Mouse (Mus musculus) heart, postnatal 36 days (tissue): ENCODE measurements at regions not wholly inside any gene's neighbourhood (a gene's known extent, or its start where the extent isn't known, plus 50 kb on each side); places are given as distances from the start of the nearest gene placed in this dataset.

Experiments used
- DNase-seq, 2 experiments: peaks; one replicate each; pipeline ENCODE4 v3.0.0; 2021 to 2022
- intact Hi-C: fragments of 180-260 bp; cut with DNase I; formaldehyde crosslinking; loops from one replicate; pipeline ENCODE4 v1.15.1; 2025

DNA sequence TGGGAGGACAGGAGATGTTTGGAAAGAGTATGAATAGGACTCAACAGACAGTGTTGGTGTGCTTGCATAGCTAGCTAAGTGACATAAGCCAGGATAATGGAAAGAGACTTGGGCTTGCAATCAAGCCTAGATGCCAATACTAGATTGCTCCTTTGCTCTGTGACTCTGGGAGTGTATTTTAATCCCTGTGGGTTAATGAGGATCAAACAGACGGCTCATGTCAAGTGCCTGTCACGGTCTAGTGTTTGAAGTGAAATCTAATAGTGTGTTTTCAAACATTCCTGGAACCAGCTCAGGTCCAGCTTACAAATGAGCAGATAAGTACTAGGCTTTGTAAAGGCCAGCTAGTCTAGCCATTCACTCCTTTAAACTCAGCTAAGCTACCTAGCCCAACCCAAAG lies 64.1 kb upstream of the Ranbp3l start:
- no peak for DNase-seq
- intact Hi-C loops: no loop called here

DNA sequence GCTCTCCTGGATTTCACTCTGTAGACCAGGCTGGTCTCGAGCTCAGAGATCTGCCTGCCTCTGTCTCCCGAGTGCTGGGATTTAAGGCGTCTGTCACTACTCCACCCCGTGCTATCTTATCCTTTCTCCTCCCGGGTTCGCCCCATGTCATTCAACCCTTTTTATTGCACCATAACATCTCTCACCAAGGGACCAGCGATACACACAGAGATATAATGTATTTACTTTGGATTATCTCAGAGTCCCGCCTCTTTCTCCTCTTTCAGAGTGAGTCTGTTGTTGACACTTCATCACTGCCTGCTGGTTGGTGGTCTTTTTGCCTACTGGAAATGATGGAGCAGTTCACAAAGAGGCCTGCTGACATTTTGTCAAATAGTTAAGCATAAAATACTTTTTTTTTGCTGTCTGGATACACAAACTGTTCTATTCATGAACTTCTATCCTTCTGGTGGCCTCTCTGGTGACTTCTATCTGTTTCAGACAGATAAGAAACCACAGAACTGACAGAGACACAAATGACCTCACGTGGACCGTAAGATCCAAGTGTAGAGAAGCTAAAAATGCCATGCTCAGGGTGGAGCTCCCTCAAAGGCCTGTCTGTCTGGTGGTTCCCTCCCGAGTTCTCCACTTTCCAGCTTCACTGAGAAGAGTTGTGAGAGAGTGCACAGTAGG lies 70.1 kb upstream of the Ranbp3l start:
- intact Hi-C loops: no loop called here
- no peak for DNase-seq

DNA sequence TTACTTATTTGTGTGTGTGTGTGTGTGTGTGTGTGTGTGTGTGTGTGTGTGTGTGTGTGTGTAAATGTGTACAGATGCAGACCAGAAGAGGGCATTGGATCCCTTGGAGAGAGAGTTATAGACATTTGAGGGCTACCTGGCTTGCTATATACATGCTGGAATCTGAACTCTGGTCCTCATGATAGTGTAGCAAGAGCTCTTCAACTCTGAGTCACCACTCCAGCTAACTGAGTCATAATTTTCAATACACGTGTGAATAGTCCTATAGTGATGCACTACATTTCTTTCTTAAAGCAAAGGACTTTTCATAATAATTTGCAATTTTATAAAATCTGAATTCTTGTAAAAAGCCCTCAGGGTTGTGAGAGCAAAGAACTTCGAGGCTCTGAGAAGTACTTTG lies 70.9 kb upstream of the Ranbp3l start:
- intact Hi-C loops: no loop called here

DNA sequence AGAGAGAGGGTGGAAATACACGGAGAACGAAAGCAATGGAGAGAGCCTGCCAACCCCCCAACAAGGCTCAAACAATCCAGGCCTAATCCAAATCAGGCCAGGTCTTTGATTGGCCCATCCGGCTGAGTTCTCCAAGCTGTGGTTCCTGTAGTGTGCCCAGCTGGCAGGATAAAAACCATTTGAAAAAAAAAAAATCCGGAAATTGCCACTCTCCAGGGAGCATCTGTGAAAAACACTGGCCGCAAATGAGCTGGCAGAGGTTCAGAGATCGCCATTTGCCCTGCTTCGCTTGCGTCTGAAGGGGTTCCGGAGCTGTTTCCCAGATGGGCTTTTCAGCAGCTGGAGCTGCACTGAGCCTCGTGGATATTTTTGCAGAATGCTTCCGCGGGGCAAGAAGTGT lies 71.4 kb upstream of the Ranbp3l start:
- DNase-seq: no peak
- intact Hi-C loops: no loop called here

More for the DNA sequence above, 70.9 kb upstream of the Ranbp3l start:
- DNase-seq: no peak

DNA sequence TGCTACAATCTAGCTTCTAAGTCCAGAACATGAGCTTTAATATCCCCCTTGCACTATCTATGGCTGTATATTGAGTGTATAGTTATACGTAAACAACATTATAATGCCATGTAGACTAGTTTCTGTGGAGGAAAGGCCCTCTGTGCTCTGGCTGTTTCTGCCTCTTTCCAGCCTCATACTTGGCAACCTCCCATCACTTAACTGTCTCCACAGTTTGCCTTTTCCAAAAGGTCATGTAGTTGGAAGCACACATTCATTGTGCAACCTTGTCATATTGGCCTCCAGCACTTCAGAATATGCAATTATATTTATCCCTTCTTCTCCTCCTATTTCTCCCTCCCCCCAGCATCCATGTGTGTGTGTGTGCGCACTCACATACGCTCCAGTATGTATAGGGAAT lies 82.2 kb upstream of the Ranbp3l start:
- DNase-seq: no peak
- intact Hi-C loops: loop anchor here (1.0 kb wide), 1 partner anchor 256 kb away; no protein-coding TSS in a partner anchor

DNA sequence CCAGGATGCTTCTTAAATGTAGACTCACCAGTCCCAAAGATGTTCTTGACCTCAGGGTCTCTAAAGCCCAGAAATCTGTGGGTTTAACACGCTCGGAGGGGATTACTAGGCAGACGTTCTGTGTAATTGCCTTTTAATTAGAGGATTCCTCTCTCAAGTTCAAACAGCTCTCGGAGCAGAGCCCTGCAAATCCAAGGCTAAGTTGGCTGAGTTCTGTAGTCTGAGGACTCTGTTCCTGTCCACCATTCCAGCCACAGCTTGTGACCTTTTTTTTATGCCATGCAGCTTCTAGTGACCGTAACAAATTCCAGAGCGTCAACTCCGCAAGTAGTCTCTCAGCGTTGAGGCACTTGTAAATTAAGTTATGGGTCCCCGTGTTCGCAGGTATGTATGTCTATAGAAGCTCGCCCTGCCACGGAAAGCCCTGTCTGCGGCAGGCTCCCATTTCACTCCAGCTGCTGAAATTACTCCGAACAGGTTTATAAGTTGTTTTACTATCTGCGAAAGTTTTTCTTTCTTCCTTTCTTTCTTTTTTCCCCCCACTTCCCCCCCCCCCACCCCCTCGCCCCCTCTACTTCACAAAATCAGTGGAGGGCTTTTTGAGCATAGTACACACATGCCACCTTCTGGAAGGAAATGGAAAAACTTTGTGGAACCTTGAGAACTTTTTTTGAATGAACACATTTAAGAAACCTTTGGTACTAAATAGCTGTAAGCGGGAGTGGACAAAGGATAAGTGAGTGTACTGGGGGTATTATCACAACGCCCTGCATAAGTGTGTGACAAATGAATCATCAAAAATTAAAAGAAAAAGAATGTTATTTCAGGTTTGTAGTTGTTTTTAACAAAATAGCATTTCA lies 82.9 kb upstream of the Ranbp3l start:
- DNase-seq: no peak
- intact Hi-C loops: loop anchor here (1.0 kb wide), 1 partner anchor 256 kb away; no protein-coding TSS in a partner anchor

DNA sequence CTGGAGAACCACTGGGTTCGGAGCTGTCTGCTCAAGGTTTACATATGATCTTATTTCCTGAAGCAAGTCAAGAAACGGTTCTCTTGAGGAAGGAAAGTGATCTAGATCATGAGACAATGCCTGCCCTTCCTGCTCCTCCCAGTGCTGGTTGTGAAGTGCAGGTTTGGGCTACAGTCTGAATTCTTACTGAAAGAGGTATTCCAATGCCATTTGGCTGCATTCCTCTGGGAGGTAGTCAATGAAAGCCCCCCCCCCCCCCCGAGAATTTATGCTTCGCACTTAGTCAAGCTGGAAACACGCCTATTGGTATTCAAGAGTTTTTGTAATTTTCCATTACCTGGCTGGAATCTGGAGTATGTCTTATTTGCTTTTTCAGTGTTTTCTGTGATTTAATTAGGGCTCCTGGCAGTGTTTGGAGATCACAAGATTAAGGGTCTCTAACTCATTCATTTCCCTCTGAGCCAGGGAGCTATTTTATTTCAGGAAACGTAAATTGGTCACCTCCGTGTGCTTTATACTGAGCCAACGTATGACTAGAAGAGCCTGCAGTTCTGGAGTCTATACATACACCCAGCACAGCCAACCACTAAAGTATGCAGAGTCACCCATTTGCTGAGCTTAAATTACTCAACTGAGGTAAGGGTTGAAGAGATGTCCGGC lies 84.7 kb upstream of the Ranbp3l start:
- no peak for DNase-seq
- intact Hi-C loops: no loop called here

DNA sequence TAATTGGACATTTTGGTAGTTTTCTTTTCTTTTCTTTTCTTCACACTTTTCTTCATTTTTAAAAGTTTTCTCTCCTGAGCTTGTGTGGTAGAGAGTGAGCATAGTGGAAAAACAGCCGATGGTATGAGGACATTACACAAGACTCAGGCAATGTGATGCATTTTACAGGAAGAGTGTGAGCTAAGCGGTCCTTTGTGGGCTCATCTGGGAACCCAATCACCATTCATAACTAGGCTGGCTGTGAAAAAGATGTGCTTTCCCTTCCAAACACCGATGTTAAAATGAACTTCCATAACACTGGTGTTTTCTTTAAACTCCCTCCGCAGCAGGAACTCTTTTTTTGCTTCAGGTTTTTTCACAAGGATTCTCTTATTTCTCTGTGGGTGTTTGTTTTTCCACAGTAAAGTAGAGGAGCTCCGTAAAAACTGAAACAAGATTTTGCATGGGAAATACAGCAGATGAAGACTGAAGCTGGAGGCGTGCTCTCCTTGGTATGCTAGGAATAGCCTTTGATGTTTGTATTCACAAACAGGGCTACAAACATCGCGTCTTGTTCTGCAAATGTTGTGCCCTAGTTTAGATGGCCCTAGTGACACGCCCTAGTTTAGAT lies 92.8 kb upstream of the Ranbp3l start:
- no peak for DNase-seq
- intact Hi-C loops: no loop called here

DNA sequence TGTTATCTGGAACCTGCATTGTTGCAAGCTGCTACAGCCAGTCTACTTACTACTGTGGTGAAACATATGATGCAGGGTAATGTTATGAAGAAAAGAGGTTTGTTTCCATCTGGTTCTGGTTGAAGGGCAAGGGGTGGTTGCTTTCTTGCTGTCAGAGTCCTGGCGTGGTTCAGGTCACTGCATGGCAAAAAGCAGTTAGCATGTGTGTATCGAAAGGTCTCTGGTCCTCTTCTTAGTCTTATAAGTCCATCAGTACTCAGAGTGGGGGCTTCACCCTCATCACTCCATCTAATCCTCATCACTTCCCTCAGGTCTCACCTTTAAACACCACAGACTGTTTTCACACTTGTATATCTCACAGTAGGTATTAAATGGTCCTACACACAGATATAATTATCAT lies 99.7 kb upstream of the Ranbp3l start:
- DNase-seq: no peak
- intact Hi-C loops: no loop called here

DNA sequence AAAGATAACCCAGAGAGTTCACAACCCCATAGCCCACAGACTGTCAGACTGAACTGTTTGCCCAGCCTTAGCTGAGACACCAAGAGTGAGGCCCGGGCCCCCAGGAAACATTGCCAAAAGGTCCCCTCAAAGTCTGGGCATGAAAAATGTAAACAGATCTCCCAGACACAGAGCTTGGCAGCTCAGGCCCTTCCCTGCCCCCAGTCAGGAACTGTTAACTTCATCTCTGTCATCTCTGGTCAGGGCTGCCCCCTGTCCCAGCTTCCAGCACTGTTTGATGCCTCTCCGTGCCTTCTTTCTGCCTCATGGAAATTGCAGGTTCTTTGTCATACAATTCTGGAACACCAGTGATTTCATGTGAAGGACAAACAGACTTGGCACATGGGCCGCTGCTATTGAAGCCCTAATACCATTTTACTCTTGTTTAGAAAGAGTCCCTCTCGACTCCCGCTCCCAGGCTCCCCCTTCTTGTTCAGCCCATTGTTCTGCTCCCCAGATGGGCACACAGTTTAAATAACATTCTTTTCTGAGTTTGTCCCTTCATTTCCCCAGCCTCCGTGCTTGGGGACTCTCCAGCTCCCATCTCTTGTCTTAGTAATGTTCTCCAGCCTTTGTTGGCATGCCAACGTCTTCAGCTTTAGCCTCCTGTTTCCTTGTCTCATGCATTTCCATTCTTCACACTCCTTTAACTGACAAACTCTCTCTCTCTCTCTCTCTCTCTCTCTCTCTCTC lies 100.4 kb upstream of the Ranbp3l start:
- intact Hi-C loops: no loop called here
- DNase-seq: no peak

DNA sequence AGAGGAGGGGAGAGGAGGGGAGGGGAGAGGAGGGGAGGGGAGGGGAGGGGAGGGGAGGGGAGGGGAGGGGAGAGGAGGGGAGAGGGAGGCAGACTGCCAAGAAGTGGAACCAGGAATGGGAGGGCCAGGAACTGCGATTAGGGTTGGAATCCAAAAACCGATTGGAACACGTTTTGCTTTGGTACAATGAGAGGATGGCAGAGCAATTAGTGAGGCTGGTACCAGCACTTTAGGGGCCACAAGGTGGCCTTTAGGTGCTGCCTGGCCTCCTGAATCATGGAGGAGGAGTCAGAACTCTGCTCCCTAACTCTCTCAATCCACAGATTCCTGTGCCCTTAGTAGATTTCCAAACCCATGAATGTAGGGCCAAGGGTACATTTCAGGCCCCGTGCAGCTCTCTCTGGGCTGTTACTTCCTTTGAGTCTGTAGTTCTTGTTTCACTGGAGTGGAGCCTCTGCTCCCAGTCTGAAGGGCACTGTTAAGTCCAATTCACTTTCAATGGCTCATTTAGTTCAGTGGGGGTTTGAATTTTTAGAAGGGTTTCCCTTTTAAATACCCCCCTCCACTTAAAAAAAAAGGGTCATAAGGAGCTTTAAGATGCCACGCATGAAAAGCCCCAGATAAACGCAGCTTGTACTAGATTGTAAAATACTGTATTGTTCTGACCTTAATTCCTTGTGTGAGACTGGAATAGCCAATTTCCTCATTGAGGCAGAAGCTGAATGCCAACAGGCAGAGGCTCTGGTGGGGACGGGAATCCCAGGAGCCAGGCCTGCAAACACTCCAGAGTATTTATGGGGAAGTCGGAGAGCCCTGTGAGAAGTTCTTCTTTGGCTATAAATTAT lies 102.4 kb upstream of the Ranbp3l start:
- intact Hi-C loops: no loop called here
- DNase-seq: no peak

DNA sequence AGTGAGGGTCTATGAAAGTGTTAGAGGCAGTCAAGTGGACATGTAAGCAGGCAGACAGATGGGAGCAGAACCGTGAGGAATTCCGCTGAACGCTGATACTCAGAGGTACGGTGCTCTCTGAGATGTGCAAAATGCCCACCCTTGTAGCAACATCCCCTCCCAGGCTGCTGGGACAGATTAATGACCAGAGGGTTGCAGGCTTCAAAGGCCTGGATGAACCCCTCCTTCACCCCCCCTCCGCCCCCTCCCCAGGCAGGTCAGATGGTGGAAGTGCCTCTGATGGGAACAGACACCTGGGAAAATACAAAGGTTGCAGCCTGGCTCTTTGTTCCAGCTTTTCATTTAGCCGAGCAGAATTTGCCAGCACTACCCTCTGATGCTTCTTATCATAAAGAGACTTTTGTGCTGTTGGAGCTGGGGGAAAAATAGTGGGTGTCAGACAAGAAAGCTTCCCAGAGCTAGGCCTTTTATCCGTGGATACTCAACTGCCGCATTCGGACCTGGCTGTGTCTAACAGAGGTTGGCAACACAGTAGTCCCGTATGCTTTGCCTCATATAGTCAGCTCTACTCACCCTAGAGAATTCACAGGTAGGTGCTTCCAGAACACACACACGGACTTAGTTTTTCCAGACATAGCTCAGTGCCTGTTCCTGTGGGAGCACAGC lies 111.2 kb upstream of the Ranbp3l start:
- DNase-seq: no peak
- intact Hi-C loops: no loop called here

DNA sequence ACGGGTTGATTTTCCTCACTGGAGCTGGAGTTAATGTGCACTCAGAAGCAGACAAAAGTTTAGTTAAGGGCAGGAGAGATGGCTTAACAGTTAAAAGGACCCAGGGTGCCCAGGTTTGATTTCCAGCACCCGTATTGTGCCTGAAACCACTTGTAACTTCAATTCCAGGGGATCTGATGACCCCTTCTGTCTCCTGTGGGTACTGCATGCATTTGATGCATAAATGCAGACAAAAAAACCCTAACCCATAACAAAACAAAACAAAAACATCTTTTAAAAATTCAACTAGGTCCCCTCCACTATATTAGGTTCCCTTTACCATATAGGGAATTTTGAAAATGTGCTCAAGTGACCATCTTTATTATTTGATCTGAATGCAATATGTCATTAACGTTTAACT lies 112.2 kb upstream of the Ranbp3l start:
- intact Hi-C loops: no loop called here
- no peak for DNase-seq

DNA sequence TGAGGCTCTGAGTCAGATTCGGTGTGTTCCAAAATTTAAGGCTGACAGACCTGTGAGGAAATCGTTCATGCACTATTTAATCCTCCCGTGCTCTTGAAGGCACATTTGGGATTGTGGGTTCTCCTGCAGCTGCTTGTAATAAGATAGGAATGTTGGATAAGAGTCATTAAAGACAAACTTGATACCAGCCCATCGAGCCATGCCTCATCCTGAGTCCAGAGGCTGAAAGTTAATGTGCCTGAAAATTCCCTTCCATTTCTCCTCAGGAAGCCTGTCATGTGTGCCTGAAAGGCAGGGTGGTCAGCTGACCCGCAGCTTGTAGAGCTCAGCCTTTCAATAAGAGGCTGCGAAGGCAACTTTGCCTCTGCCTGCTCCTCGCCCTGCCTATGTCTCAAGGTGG lies 113.4 kb upstream of the Ranbp3l start:
- DNase-seq: no peak
- intact Hi-C loops: no loop called here

DNA sequence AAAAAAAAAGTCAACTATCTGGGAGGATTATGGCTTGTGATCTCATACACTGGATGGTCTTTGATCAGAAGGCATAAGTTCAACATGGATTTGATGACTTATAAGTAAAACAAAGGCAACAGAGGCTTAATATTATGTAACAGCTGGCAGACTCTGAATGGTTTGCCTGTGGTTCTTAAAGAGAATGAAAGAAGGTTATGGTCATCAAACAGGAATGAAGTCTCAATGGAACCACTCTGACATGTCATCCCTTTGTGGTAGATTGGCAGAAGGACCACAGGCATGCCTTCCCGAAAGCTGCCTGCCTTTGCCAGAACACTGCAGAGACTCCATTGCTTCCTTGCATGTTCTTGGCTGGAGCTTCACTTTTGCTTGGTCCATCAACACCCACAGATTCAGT lies 116.8 kb upstream of the Ranbp3l start:
- intact Hi-C loops: no loop called here
- no peak for DNase-seq

DNA sequence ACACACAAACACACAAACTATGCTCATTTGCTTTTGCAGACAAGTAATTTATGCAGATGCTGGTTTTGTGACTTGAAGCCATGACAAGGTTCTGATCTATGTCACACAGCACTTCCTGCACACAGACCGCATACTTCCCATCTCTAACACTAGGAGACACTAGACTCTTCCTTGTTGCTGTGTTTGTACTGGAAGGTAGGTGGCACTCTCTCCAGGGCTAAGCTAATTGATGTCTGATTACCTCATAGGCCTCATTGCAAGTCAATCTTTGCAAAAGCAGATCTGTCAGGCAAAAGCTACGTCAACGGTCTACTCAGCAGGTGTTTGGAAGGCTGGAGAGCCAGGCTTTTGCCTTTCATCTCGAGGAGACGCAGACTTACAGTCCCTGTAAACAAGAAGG lies 118.3 kb upstream of the Ranbp3l start:
- intact Hi-C loops: no loop called here
- DNase-seq: no peak

DNA sequence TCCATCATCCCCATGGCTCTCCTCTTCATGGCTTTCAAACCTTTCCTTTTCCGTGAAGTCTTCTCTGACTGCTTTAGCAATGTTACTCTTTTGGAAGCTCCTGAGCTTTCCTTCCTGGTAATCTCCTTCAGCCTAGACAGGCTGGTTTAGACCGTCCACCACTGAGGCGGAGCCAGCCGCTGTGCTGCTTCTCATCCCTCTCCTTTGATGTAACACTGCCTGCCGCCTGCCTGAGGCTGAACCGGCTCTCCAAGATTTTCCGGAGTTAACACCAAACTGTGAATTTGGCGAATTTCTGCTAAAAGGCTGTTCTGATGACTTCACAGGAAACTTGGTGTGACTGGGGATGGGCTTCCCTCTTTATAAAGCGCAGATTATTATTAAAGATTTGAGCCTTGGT lies 125.6 kb upstream of the Ranbp3l start:
- intact Hi-C loops: no loop called here

DNA sequence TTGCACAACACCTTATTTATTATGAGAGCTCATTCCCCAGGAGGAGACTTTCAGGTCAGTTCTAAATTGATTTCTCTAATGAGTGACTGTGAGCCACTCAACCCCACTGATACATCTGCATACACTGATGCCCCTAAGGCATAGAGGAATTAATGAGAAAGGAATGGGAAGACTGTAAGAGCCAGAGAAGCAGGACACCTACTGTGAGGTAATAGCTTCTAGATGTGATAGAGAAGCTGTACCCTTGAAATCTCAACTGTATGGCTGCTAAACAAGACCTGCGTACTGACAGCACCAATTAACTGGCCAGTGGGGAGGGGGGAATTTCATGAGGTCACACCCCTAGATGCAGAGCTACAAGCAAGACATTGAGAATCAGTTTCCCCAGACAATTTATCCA lies 128.3 kb upstream of the Ranbp3l start:
- no peak for DNase-seq
- intact Hi-C loops: no loop called here

More for the DNA sequence above, 125.6 kb upstream of the Ranbp3l start:
- DNase-seq: no peak

DNA sequence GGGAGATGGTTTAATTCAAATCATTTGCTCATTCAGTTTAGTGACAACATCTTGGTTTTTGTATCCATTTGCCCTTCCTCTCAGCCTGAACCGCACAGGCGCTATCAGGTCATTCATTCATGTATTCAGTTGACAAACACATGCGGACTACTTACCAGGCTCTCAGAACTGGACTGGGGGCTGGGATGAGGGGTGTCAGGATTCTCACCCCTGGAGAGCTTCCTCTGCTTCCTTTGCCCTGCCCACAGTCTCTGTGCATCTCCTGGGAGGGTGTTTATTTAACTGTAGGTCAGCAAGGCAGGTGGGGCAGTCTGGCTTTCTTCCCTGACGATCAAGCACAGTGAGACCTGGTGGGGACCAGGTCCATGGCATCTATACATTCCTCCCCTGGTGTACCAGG lies 123.6 kb upstream of the Slc1a3 start:
- DNase-seq: no peak
- intact Hi-C loops: no loop called here
